Mouse (Mus musculus): ENCODE results near the gene Kxd1.

Kxd1 gene

GRCm38 (mm10) chr8:70527512-70528181 is at the start of gene Kxd1, which contains the start of gene Fkbp8:
Gene Kxd1, minus strand, starts transcription at chr8:70527956.
Gene Fkbp8, plus strand, starts transcription at chr8:70527724.
- DNase-seq (ENCODE audit: low read depth, low spot score): peak; percentile 95

GRCm38 (mm10) chr8:70577207-70577606 is 49.5 kb upstream of the Kxd1 start:
- DNase-seq (ENCODE audit: low read depth, low spot score): no peak

GRCm38 (mm10) chr8:70574915-70575314 is 47.2 kb upstream of the Kxd1 start:
- DNase-seq (ENCODE audit: low read depth, low spot score): no peak

DNA sequence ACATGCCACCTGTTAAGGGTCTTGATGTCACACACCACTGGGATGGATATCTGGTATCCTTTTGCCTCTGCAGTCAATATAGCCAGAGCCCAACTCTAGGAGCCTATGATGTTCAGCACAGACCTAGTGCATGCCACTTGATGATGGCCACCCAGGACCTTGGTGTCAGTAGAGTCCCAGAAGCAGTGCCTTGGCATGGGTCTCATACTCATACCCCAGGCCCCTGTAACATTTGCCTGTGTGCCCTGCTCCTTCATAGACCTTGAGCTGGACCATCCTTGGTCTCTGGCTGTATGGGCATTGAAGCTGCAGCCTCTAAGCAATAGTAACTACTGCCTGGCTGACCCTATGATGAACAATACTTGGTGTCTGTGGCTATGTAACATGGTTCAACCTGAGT is 46.5 kb upstream of the Kxd1 start:
- no peak for DNase-seq (ENCODE audit: low read depth, low spot score)

GRCm38 (mm10) chr8:70570990-70571389 is 43.2 kb upstream of the Kxd1 start:
- no peak for DNase-seq (ENCODE audit: low read depth, low spot score)

- DNase-seq (ENCODE audit: low read depth, low spot score): no peak
Observed at GRCm38 (mm10) chr8:70570360-70570759, 42.6 kb upstream of the Kxd1 start.

DNA sequence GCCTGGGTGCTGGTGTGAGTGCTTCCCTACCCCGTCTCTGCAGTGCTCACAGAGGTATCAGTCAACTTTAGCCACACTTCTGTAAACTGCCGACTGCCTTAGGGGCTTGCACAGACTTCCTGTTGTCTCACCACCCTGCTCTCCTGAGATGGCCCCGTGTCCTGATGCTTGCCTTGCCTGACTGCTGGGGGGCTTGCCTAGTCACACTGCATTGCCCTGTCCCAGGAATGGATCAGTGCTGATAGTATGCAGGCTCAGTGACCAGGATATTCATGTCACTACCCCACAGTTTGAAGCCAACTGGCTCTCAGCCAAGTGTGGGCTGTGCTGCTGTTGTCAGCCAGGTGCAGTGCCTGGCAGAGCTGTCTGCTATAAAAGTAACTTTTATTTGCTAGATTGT is 37.8 kb upstream of the Kxd1 start:
- DNase-seq (ENCODE audit: low read depth, low spot score): no peak

GRCm38 (mm10) chr8:70564696-70565235 is 37.0 kb upstream of the Kxd1 start:
- no peak for DNase-seq (ENCODE audit: low read depth, low spot score)

GRCm38 (mm10) chr8:70563763-70564387 is 36.1 kb upstream of the Kxd1 start:
- no peak for DNase-seq (ENCODE audit: low read depth, low spot score)

DNA sequence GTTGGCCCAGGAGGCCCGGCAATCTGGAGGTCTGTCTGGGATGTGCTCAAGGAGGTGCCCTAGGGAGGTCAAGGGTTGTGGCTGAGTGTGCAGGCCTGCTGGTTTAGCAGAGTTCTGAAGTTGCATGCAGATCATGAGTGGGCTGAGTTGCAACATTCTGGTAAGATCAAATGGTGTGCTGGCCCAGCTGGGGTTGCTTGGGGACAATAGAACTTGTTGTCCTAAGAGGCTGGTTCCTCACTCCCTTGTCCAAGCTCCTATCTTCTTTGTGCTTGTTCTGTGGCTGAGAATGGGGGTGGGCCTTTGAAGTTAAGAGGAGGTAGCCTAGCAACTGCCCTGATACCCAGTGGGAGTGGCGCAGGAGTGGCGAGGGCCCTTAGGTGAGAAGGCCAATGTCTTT is 35.0 kb upstream of the Kxd1 start:
- no peak for DNase-seq (ENCODE audit: low read depth, low spot score)

DNA sequence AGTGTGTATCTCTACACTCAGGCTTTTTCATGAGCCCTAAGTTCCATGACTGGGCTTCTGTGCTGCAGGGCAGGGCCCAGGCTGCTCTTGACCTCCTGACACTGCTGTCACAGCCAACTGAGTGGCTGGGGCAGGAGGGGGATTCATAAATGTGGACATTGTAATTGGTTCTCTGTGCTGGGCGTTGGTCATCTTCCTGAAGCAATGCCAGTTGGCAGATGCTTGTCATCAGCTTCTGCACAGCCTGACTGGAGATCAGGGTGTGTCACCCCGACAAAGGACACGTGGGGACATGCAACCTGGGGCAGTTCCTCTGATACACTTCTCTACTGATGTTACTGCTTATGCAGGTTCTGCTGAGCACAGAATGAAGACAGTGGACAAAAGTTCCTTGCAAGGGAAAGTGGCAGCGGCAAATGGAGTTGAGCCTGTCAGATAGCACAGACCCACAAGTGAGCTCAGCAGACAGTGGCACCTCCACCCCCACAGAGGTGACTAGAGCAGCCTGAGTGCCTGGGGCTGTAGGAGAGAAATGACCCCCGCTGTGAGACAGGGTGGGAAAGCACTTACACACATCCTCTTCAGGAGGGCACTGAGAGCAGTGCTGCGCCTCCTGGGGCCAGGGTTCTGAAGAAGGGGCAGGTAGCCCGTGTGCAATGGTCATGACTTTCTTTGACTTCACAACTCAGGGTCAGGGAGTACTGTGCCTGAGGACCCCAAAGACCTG is 34.2 kb upstream of the Kxd1 start:
- no peak for DNase-seq (ENCODE audit: low read depth, low spot score)

- no peak for DNase-seq (ENCODE audit: low read depth, low spot score)
Observed at GRCm38 (mm10) chr8:70561357-70561756, 33.6 kb upstream of the Kxd1 start.

DNA sequence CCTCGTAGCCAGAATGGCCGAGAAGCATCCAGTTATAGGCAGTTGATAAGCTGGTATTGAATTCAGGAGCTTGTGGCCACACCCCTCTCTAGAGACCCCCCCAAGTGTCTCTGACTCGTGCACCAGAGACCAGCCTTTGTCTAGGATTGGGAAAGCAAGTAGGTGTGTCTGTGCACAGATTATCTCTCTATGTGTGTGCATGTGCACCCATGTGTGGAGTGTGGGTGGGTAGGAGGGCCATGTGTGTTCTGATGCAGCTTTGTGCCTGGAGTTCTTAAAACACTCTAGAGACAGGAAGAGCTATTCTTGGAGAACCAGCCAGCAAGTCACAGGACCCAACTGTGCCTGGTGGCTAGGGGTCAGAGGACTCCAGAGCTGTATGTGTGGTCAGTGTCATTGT is 32.8 kb upstream of the Kxd1 start:
- no peak for DNase-seq (ENCODE audit: low read depth, low spot score)

- DNase-seq (ENCODE audit: low read depth, low spot score): no peak
Observed at GRCm38 (mm10) chr8:70560096-70560495, 32.3 kb upstream of the Kxd1 start.

GRCm38 (mm10) chr8:70558983-70559382 is 31.2 kb upstream of the Kxd1 start:
- DNase-seq (ENCODE audit: low read depth, low spot score): no peak

DNA sequence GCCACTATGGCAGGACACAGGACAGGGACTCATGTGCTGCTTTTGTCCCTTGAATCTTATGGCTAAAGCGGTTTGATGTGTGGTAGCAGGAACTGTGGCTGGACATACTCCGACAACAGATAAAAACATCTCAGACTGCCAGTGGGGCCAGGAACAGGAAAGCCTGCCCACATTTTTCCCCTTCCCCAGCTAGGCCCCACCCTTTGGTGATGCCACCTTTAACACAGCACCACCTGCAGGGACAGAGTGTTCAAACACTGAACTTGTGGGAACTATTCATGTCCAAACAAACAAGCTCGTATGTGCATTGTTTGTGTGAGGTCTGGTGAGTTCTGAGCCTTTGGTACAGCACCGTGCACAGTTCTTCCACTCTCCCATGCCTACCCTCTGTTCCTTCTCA is 30.6 kb upstream of the Kxd1 start:
- no peak for DNase-seq (ENCODE audit: low read depth, low spot score)

DNA sequence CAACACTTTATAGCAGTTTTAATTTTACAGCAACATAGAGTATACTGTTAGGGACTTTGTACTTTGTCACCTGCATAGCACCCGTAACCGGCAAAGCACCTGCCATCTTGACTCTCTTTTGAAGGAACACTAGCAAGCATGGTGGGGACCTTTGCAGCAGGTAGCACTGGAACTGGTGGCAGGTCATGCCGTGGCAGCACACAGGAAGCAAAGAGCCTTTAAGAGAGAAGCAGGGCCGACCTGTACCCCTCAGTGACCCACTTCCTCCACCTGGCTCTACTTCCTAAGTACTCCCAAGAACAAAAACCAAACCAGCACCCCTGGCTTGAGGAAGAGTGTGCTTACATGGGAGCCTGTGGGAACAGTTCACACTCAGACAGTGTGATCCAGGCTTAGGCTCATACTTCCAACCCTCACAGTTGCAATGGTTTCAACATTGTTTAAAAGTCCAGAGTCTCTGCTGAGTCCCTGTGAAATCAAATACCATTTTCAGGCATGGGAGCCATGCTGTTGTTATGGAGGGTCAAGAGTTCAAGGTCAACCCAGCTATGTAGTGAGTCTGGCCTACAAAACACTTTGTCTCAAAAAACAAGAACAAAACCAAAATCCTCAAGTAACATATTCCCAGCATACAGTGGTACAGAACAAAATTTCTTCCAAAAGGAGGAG is 27.5 kb upstream of the Kxd1 start:
- DNase-seq (ENCODE audit: low read depth, low spot score): no peak

DNA sequence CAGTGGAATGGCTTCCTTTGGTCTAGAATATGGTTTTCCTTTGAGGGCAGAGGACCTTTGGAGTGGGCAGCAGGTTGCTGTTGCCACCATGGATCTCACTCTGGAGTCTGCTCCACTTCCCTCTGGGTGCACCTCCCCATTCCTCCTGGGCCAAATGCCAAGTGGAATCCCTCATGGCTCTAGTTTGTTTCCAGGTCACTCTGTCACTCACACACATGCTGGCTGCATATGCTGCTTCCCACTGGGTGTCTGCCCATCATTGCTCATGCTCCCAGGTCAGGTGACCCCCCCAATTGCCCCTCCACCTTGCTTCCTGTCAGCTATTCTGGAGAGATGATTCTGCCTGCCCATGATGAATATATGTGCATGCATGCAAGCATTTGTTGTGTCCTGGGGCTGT is 26.0 kb upstream of the Kxd1 start:
- DNase-seq (ENCODE audit: low read depth, low spot score): no peak

DNA sequence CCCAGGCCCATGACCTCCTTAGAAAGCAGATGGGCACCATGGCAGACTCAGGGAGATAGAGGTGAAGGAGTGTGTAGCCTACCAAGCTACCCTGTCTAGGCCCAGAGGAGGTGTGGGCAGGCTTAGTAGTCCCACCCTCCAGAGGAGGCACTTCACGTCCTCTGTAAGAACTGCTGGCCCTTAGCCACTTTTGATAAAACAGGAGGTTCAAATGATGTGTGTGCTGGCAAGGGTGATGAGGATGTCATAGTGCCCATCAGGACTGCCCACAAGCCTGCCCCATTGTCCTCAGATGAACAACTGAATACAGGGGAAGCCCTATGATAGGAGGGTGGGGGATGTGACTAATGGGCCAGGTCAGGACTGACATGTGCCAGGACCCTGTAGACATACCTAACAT is 25.1 kb upstream of the Kxd1 start:
- no peak for DNase-seq (ENCODE audit: low read depth, low spot score)

- no peak for DNase-seq (ENCODE audit: low read depth, low spot score)
Observed at GRCm38 (mm10) chr8:70551558-70552161, 23.9 kb upstream of the Kxd1 start.

DNA sequence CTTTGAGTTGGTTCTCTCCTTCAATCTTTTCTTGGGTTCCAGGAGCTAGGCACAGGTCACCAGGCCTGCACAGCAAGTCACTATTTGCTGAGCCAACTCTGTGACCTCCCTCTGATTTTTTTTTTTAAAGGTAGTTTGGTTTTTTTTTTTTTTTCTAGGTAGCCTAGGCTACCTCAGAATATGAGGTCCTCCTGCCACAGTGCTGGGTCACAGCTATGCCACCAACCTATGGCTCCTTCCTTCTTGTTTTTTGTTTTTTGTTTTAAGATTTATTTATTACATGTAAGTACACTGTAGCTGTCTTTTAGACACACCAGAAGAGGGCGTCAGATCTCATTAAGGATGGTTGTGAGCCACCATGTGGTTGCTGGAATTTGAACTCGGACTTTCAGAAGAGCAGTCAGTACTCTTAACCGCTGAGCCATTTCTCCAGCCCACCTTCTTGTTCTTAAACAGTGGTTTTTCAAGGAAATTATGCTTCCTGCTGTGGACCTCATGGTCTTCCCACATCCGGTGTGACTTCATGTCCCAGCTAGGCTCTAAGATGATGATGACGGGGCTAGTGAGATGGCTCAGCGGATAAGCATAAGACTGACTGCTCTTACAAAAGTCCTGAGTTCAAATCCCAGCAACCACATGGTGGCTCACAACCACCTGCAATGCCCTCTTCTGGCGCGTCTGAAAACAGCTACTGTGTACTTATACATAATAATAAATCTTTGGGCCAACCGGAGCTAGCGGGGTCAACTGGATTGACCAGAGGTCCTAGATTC is 21.8 kb upstream of the Kxd1 start:
- no peak for DNase-seq (ENCODE audit: low read depth, low spot score)
